Mouse (Mus musculus) liver, adult 2 months (tissue): Measurements from ENCODE around the gene Fam53b. TPM values are rescaled to one million over a fixed set of nuclear protein-coding genes. Genes with fewer than 3 reads are reported as not detected.

Source experiments
- DNase-seq: peaks from one replicate; pipeline ENCODE4 v3.0.0-alpha.2; 2011; ENCODE audit warnings: low read depth, low spot score; ENCODE audit errors: extremely low read depth
- H3K27ac ChIP-seq: fragments of 200-500 bp; replicated peaks from 2 replicates; pipeline ENCODE4 v1.5.1; 2012; ENCODE audit warnings: low read depth, mild to moderate bottlenecking, control low read depth, inconsistent platforms, low read length; ENCODE audit not compliant: insufficient read depth
- H3K27me3 ChIP-seq: fragments of 200-500 bp; 2 replicates; pipeline ENCODE4 v1.6.1; 2012; ENCODE audit warnings: mild to moderate bottlenecking, moderate library complexity, low read length, inconsistent platforms; ENCODE audit not compliant: control insufficient read depth, insufficient read depth
- H3K36me3 ChIP-seq: fragments of 200-500 bp; 2 replicates; pipeline ENCODE4 v1.6.1; 2012; ENCODE audit warnings: low read length, inconsistent platforms; ENCODE audit not compliant: control insufficient read depth, insufficient read depth
- H3K4me1 ChIP-seq: fragments of 200-500 bp; 2 replicates; pipeline ENCODE4 v1.6.1; 2011; ENCODE audit warnings: low read length; ENCODE audit not compliant: control insufficient read depth, insufficient read depth
- H3K4me3 ChIP-seq: fragments of 200-500 bp; 2 replicates; pipeline ENCODE4 v1.5.1; 2011; ENCODE audit warnings: low read depth, mild to moderate bottlenecking, control low read depth, low read length, moderate library complexity; ENCODE audit not compliant: insufficient read depth
- H3K79me2 ChIP-seq: fragments of 200-500 bp; 2 replicates; pipeline ENCODE4 v1.6.1; 2012; ENCODE audit warnings: inconsistent platforms, mild to moderate bottlenecking, low read length, moderate library complexity; ENCODE audit not compliant: control insufficient read depth, insufficient read depth
- H3K9ac ChIP-seq: fragments of 200-500 bp; 2 replicates; pipeline ENCODE4 v1.6.1; 2012; ENCODE audit warnings: low read depth, mild to moderate bottlenecking, control low read depth, inconsistent platforms, low read length
- CTCF ChIP-seq: fragments of 200-500 bp; IDR thresholded peaks from 2 replicates; pipeline ENCODE4 v1.5.1; 2011; ENCODE audit warnings: low read depth, low read length, control low read depth
- POLR2A ChIP-seq: fragments of 200-500 bp; IDR thresholded peaks from 2 replicates; pipeline ENCODE4 v1.6.1; 2011; ENCODE audit warnings: low read length, control low read depth; ENCODE audit not compliant: insufficient read depth; ENCODE audit errors: extremely low read depth
- WGBS: fragments of 180-500 bp; shearing (Covaris S2); methylation state at CpG from one replicate; pipeline ENCODE4 v1.1.7; 2018; 5-methylcytosine and 5-hydroxymethylcytosine counted together
- polyA plus RNA-seq: library from polyadenylated mRNA; depleted of rRNA; stranded (reverse); fragments of >200 nt; gene quantifications from 2 replicates; pipeline ENCODE4 v1.2.3, GENCODE M21; 2012
- total RNA-seq: library from RNA; depleted of rRNA; stranded (reverse); fragments of >200 nt; gene quantifications from 2 replicates; pipeline ENCODE4 v1.2.3, GENCODE M21; 2014

The Fam53b gene
- total and polyA plus RNA-seq, 2 experiments = 4.3 to 9.1 TPM

DNA sequence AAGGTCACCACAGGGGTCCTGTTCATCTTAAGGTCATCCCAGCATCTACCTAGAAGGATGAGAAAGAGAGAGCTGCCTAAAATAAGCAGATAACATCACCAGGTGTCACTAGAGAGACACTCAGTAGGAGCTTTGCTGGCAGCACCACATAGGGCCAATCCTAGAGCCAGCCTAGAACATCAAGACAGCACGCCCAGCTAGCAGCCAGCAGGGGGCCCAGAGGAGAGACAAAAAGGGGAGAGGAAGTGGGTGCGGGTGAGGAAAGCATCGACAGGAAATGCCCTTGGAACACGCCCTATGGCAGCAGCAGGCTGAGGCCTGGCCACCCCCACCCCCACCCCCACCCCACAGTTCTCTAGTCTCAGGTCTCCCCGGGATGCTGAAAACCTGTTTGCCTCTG lies 78.5 kb downstream of the Fam53b start:
- no peaks in the 10 kb centered on the region for H3K36me3 ChIP-seq
- no peaks in the 10 kb centered on the region; the same call in none of the 2 replicates for H3K4me1 ChIP-seq
- peak overlapping the region; percentile 38; the same call in 1 of the 2 replicates for H3K27ac ChIP-seq

DNA sequence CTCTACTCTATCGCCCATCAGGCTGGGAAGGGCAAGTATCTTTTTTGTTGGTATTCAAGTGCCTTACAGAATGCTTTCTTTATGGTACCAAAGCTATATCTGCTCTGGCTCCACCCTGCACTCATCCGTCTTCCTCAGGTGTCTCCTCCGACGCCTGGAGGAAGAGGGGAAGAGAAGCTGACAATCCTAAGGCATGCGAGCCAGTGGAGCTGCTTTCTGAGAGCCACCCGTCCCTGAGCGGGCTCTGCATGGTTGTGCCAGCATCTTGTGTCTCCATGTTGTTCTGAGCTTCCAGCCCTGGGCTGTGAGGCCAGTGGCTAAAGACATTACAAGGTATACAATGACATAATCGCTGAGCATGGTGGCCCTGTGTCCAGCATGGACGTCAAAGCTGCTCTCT lies 79.5 kb downstream of the Fam53b start:
- Histone ChIP-seq H3K36me3 (no peaks in the 10 kb centered on the region), H3K4me1 (peaks cover 2% of the 10 kb centered on the region), H3K9ac (no peak overlapping the region), H3K27me3 (no peaks in the 10 kb centered on the region), H3K79me2 (no peaks in the 10 kb centered on the region), H3K4me3 (no peak overlapping the region), H3K27ac (no peak overlapping the region)
- 96% methylated on average over 9 of the region's 9 CpGs for WGBS
- TF ChIP-seq CTCF (no peak), POLR2A (no peak)
- no peak for DNase-seq

More for the DNA sequence above, 78.5 kb downstream of the Fam53b start:
- Histone ChIP-seq H3K4me3 (no peak overlapping the region), H3K79me2 (no peaks in the 10 kb centered on the region), H3K9ac (no peak overlapping the region), H3K27me3 (no peaks in the 10 kb centered on the region)
- DNase-seq = no peak
- TF ChIP-seq POLR2A (no peak), CTCF (peak; percentile 65)
- WGBS = 62% methylated on average over 5 of the region's 5 CpGs

DNA sequence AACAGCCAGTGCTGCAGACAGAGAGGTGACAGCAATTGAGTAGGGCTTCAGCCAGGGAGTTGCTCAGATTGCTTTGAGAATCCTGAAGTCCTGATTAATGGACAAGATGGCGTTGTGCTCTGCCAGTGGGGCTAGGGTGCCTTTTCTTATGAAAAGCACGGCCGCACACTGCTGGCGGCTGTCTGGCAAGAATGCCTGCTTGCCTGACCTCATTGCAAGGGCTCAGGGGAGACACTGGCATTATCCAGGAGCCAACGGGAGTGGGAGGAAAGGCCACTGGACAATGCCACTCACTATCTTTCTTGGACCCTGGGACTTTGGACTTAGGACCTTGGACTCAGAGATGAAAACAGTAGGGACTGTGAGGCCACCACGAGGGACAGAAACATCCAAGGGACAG lies 80.2 kb downstream of the Fam53b start:
- WGBS = 65% methylated on average over 6 of the region's 6 CpGs
- H3K79me2 ChIP-seq = no peaks in the 10 kb centered on the region
- no peak overlapping the region for H3K27ac ChIP-seq
- DNase-seq = peak; percentile 44
- H3K4me3 ChIP-seq = no peak overlapping the region
- TF ChIP-seq POLR2A (no peak), CTCF (no peak)
- no peaks in the 10 kb centered on the region for H3K27me3 ChIP-seq
- H3K36me3 ChIP-seq = no peaks in the 10 kb centered on the region
- H3K4me1 ChIP-seq = peaks cover 2% of the 10 kb centered on the region
- no peak overlapping the region for H3K9ac ChIP-seq

GRCm38 (mm10) chr7:132732136-132732789 lies 81.4 kb downstream of the Fam53b start:
- DNase-seq = no peak
- Histone ChIP-seq H3K9ac (no peak overlapping the region), H3K27me3 (no peaks in the 10 kb centered on the region), H3K4me3 (no peak overlapping the region), H3K27ac (no peak overlapping the region), H3K36me3 (no peaks in the 10 kb centered on the region), H3K79me2 (no peaks in the 10 kb centered on the region), H3K4me1 (peaks cover 2% of the 10 kb centered on the region; the same call in 1 of the 2 replicates)
- TF ChIP-seq CTCF (no peak), POLR2A (no peak)
- WGBS = 91% methylated on average over 6 of the region's 6 CpGs

GRCm38 (mm10) chr7:132731558-132731957 lies 82.1 kb downstream of the Fam53b start:
- H3K79me2 ChIP-seq = no peaks in the 10 kb centered on the region
- H3K27ac ChIP-seq = no peak overlapping the region
- 93% methylated on average over 6 of the region's 6 CpGs for WGBS
- TF ChIP-seq POLR2A (no peak), CTCF (no peak)
- H3K4me3 ChIP-seq = no peak overlapping the region
- peaks cover 2% of the 10 kb centered on the region; the same call in 1 of the 2 replicates for H3K4me1 ChIP-seq
- H3K9ac ChIP-seq = no peak overlapping the region
- no peaks in the 10 kb centered on the region for H3K36me3 ChIP-seq
- no peaks in the 10 kb centered on the region for H3K27me3 ChIP-seq
- DNase-seq = no peak

DNA sequence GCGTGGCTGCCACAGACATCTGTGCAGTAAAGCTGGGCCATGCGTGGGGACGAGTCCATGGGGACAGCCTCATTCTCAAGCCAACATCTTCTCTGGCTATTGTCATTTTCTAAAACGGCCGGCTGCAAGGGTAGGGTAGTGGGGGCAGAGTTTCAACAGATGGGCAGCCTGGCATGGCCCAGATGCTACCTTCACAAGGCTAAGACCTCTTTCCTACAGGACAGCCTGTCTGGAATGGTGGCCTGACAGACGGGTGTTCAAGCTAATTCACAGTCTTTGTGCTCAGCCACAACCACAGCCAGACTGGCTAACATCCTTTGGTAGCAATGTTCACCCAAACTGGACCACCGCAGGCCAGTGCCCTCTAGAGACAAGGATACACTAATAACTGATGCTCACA lies 83.2 kb downstream of the Fam53b start:
- Histone ChIP-seq H3K4me1 (peaks cover 2% of the 10 kb centered on the region; the same call in 1 of the 2 replicates), H3K4me3 (no peak overlapping the region), H3K27me3 (no peaks in the 10 kb centered on the region), H3K9ac (no peak overlapping the region), H3K27ac (no peak overlapping the region), H3K36me3 (no peaks in the 10 kb centered on the region), H3K79me2 (no peaks in the 10 kb centered on the region)
- DNase-seq = no peak
- WGBS = 91% methylated on average over 7 of the region's 7 CpGs
- no peak for TF ChIP-seq CTCF
